Mouse (Mus musculus): Measurements from ENCODE around the gene Dhrs1.

- TF ChIP-seq CTCF (conservative IDR thresholded peaks at IDR 0.05; ENCODE audit: insufficient read depth, insufficient read length, low read depth, low read length) (no peak), POLR2A (IDR thresholded peaks at IDR 0.05; ENCODE audit: low read depth, low read length) (no peak)
Observed at GRCm38 (mm10) chr14:55757566-55757965, 12.1 kb upstream of the Dhrs1 start.

Data from kidney, adult 2 months (tissue).